Comparison of ENCODE assay signal across 7 mouse cellular contexts in the genomic region with DNA sequence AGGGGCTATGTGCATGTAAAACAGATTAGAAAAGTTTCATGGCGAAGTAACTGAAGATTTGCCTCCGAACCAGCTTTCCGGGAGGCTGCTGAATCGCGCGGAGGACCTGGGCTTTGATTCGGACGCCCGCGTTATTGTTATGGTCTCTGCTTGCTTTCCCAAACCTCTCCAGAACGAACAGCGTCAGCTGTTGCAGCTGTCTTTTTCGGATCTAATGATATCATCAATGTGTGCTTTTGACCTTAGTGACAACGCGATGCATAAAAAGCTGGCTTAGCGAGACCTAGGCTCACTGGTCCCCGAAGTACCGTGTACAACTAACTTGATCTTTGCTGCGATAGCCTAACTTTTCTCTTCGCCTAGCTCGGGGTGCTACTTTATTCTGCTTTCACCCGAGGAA. TPM values are rescaled to one million over a fixed set of nuclear protein-coding genes. Genes with fewer than 3 reads are reported as not detected.
DNase-seq lines count a peak whose midpoint lies in the region; ATAC-seq and TF ChIP-seq lines count a peak whose summit lies in the region.

No protein-coding gene starts in this region.

- DNase-seq in neural tube, embryonic 11.5 days (ENCODE audit: low spot score): no peak
- DNase-seq in neural tube, embryonic 10.5 days (ENCODE audit: extremely low spot score, low spot score): no peak
- DNase-seq in embryonic facial prominence, embryonic 14.5 days (ENCODE audit: low spot score): no peak
- no peak for DNase-seq in Muller cell, postnatal 12 days (ENCODE audit: inconsistent ontology term)
- DNase-seq in left cerebral cortex, postnatal 36 days (ENCODE audit: low spot score in 2 of 2): no peak

- H3K9ac ChIP-seq in neural tube, embryonic 11.5 days (ENCODE audit: low read length): no peak overlapping the region
- H3K9ac ChIP-seq in embryonic facial prominence, embryonic 14.5 days (ENCODE audit: low read depth, low read length): peak overlapping the region; percentile 55
- no peak overlapping the region for H3K9ac ChIP-seq in intestine, postnatal 0 days (ENCODE audit: low read depth, low read length)
- 0 out of 2 replicates have a peak overlapping the region, but pooled peaks have one; percentile 38 for H3K9ac ChIP-seq in midbrain, embryonic 16.5 days (ENCODE audit: low read depth, low read length)

- WGBS in neural tube, embryonic 11.5 days: under 1% methylated on average over 22 of the region's 22 CpGs
- WGBS in embryonic facial prominence, embryonic 14.5 days: 0% methylated on average over 22 of the region's 22 CpGs
- under 1% methylated on average over 22 of the region's 22 CpGs for WGBS in intestine, postnatal 0 days
- under 1% methylated on average over 22 of the region's 22 CpGs for WGBS in midbrain, embryonic 16.5 days

- peak overlapping the region; percentile 82 for H3K4me2 ChIP-seq in neural tube, embryonic 11.5 days (ENCODE audit: low read depth)
- peak overlapping the region; percentile 77 for H3K4me2 ChIP-seq in embryonic facial prominence, embryonic 14.5 days (ENCODE audit: low read depth, low read length)
- H3K4me2 ChIP-seq in intestine, postnatal 0 days (replicated peaks; ENCODE audit: low read depth): peak overlapping the region; percentile 97
- peak overlapping the region; percentile 68 for H3K4me2 ChIP-seq in midbrain, embryonic 16.5 days (ENCODE audit: low read length)

- peak; percentile 7 for ATAC-seq in neural tube, embryonic 11.5 days (ENCODE audit: insufficient read depth, low FRiP score, low TSS enrichment)
- ATAC-seq in embryonic facial prominence, embryonic 14.5 days (ENCODE audit: low read depth): peak; percentile 8; the same call in 1 of the 2 replicates
- 0 out of 2 replicates have a peak, but pooled peaks have one; percentile 6 for ATAC-seq in intestine, postnatal 0 days
- ATAC-seq in midbrain, embryonic 16.5 days: peak; percentile 2; the same call in 1 of the 2 replicates

- H3K9me3 ChIP-seq in neural tube, embryonic 11.5 days (ENCODE audit: control insufficient read depth, low read length): no peaks in the 10 kb centered on the region
- H3K9me3 ChIP-seq in embryonic facial prominence, embryonic 14.5 days (ENCODE audit: control insufficient read depth, low read length): no peaks in the 10 kb centered on the region
- H3K9me3 ChIP-seq in intestine, postnatal 0 days (ENCODE audit: control insufficient read depth): no peaks in the 10 kb centered on the region
- H3K9me3 ChIP-seq in midbrain, embryonic 16.5 days (replicated peaks; ENCODE audit: control insufficient read depth, low read length, poor library complexity, severe bottlenecking): no peaks in the 10 kb centered on the region

- H3K4me1 ChIP-seq in neural tube, embryonic 11.5 days (ENCODE audit: control insufficient read depth, insufficient read depth, low read length): peaks cover 9% of the 10 kb centered on the region
- peaks cover 27% of the 10 kb centered on the region; the same call in 1 of the 2 replicates for H3K4me1 ChIP-seq in embryonic facial prominence, embryonic 14.5 days (ENCODE audit: control insufficient read depth, insufficient read depth, low read length)
- H3K4me1 ChIP-seq in intestine, postnatal 0 days (replicated peaks; ENCODE audit: control insufficient read depth, insufficient read depth, low read length): no peaks in the 10 kb centered on the region
- peaks cover 17% of the 10 kb centered on the region; the same call in 1 of the 2 replicates for H3K4me1 ChIP-seq in midbrain, embryonic 16.5 days (ENCODE audit: control insufficient read depth, insufficient read depth, low read length)

- no peaks in the 10 kb centered on the region for H3K36me3 ChIP-seq in neural tube, embryonic 11.5 days (ENCODE audit: control insufficient read depth, insufficient read depth, low read length)
- H3K36me3 ChIP-seq in embryonic facial prominence, embryonic 14.5 days (ENCODE audit: control insufficient read depth, insufficient read depth, low read length): no peaks in the 10 kb centered on the region
- H3K36me3 ChIP-seq in intestine, postnatal 0 days (ENCODE audit: control insufficient read depth, insufficient read depth): no peaks in the 10 kb centered on the region
- no peaks in the 10 kb centered on the region for H3K36me3 ChIP-seq in midbrain, embryonic 16.5 days (ENCODE audit: control insufficient read depth, insufficient read depth, low read length)

- TF ChIP-seq CTCF in intestine, postnatal 0 days (IDR thresholded peaks at IDR 0.05; ENCODE audit: low read depth): no peak

- no peak overlapping the region for H3K27ac ChIP-seq in neural tube, embryonic 11.5 days (ENCODE audit: low read depth, low read length)
- peak overlapping the region; percentile 65 for H3K27ac ChIP-seq in embryonic facial prominence, embryonic 14.5 days (replicated peaks; ENCODE audit: low read depth, low read length)
- no peak overlapping the region for H3K27ac ChIP-seq in intestine, postnatal 0 days (ENCODE audit: low read depth, low read length)
- H3K27ac ChIP-seq in midbrain, embryonic 16.5 days (ENCODE audit: low read length): peak overlapping the region; percentile 81

- H3K4me3 ChIP-seq in neural tube, embryonic 11.5 days (ENCODE audit: low read depth, low read length): peak overlapping the region; percentile 38
- H3K4me3 ChIP-seq in embryonic facial prominence, embryonic 14.5 days (ENCODE audit: low read depth, low read length): peak overlapping the region; percentile 48
- H3K4me3 ChIP-seq in intestine, postnatal 0 days (ENCODE audit: low read depth, low read length): peak overlapping the region; percentile 56
- peak overlapping the region; percentile 47 for H3K4me3 ChIP-seq in midbrain, embryonic 16.5 days (ENCODE audit: low read depth, low read length)

- H3K27me3 ChIP-seq in neural tube, embryonic 11.5 days (ENCODE audit: control insufficient read depth, insufficient read depth, low read length): peaks cover 96% of the 10 kb centered on the region
- H3K27me3 ChIP-seq in embryonic facial prominence, embryonic 14.5 days (replicated peaks; ENCODE audit: control insufficient read depth, insufficient read depth, low read length): peaks cover 88% of the 10 kb centered on the region
- peaks cover 90% of the 10 kb centered on the region for H3K27me3 ChIP-seq in intestine, postnatal 0 days (replicated peaks; ENCODE audit: control insufficient read depth, insufficient read depth, low read length)
- H3K27me3 ChIP-seq in midbrain, embryonic 16.5 days (ENCODE audit: control insufficient read depth, insufficient read depth, low read depth, low read length): peaks cover 13% of the 10 kb centered on the region

- intact Hi-C loops in left cerebral cortex, postnatal 36 days (cut with DNase I): no loop called here

RNA-seq across cellular contexts. Expression of a gene that starts 2.0 kb away (rescaled TPM):
- 0.41 TPM in 1 of 2 replicates, not detected in the other for polyA plus RNA-seq in neural tube, embryonic 11.5 days (2014; fragmentation: Nextera tagmentation; extraction: Ambion mirVana)
- 0.29 and 0.34 TPM in 2 replicates for polyA plus RNA-seq in embryonic facial prominence, embryonic 14.5 days (2014; fragmentation: Nextera tagmentation; extraction: Ambion mirVana)
- polyA plus RNA-seq in intestine, postnatal 0 days (2015; fragmentation: Nextera tagmentation; extraction: Ambion mirVana): not detected in 2 replicates
- 1.1 and 1.6 TPM in 2 replicates for polyA plus RNA-seq in midbrain, embryonic 16.5 days (2015; fragmentation: Nextera tagmentation; extraction: Ambion mirVana)
- total RNA-seq in left cerebral cortex, postnatal 36 days (2021): not detected

RNA-seq across cellular contexts. Expression of a gene that starts 10.2 kb away (rescaled TPM):
- not detected in 2 replicates for polyA plus RNA-seq in neural tube, embryonic 11.5 days (2014; fragmentation: Nextera tagmentation; extraction: Ambion mirVana)
- 0.97 TPM in 1 of 2 replicates, not detected in the other for polyA plus RNA-seq in embryonic facial prominence, embryonic 14.5 days (2014; fragmentation: Nextera tagmentation; extraction: Ambion mirVana)
- polyA plus RNA-seq in intestine, postnatal 0 days (2015; fragmentation: Nextera tagmentation; extraction: Ambion mirVana): not detected in 2 replicates
- polyA plus RNA-seq in midbrain, embryonic 16.5 days (2015; fragmentation: Nextera tagmentation; extraction: Ambion mirVana): 2.3 and 4.0 TPM in 2 replicates
- total RNA-seq in left cerebral cortex, postnatal 36 days (2021): not detected

RNA-seq across cellular contexts. Expression of a gene that starts 10.7 kb away (rescaled TPM):
- polyA plus RNA-seq in neural tube, embryonic 11.5 days (2014; fragmentation: Nextera tagmentation; extraction: Ambion mirVana): 8.6 and 9.1 TPM in 2 replicates
- 15.7 and 23.1 TPM in 2 replicates for polyA plus RNA-seq in embryonic facial prominence, embryonic 14.5 days (2014; fragmentation: Nextera tagmentation; extraction: Ambion mirVana)
- 0.59 and 0.61 TPM in 2 replicates for polyA plus RNA-seq in intestine, postnatal 0 days (2015; fragmentation: Nextera tagmentation; extraction: Ambion mirVana)
- 84.5 and 92.5 TPM in 2 replicates for polyA plus RNA-seq in midbrain, embryonic 16.5 days (2015; fragmentation: Nextera tagmentation; extraction: Ambion mirVana)
- not detected for total RNA-seq in left cerebral cortex, postnatal 36 days (2021)

Comparison
In these comparisons a context has a peak if more than half of its experiments do, and no peak if none do; other contexts are left out.
1. H3K27ac ChIP-seq: peak in embryonic facial prominence, embryonic 14.5 days (single experiment) and midbrain, embryonic 16.5 days (single experiment); none in neural tube, embryonic 11.5 days (single experiment) and intestine, postnatal 0 days (single experiment).
2. H3K9ac ChIP-seq: peak in embryonic facial prominence, embryonic 14.5 days (single experiment) and midbrain, embryonic 16.5 days (single experiment); none in neural tube, embryonic 11.5 days (single experiment) and intestine, postnatal 0 days (single experiment).
3. Peak in every context shown above with its lines, with median percentiles within 50 percentile points of each other: ATAC-seq, H3K4me2 ChIP-seq and H3K4me3 ChIP-seq.